Mouse (Mus musculus) stomach, postnatal 0 days (tissue): ENCODE data around the gene Syndig1.

Source experiments
- CTCF ChIP-seq: IDR thresholded peaks from 2 replicates; pipeline ENCODE4 v1.5.1; 2016; ENCODE audit warnings: antibody characterized with exemption, low read depth, mild to moderate bottlenecking, moderate library complexity
- EP300 ChIP-seq: optimal IDR thresholded peaks from 2 replicates; pipeline ENCODE3; 2016; ENCODE audit warnings: antibody characterized with exemption

GRCm38 (mm10) chr2:149931111-149931510 lies 102.1 kb downstream of the Syndig1 start:
- TF ChIP-seq CTCF = no peak
- no peak for TF ChIP-seq EP300
